Mouse (Mus musculus) CD4-positive, CD25-positive, alpha-beta regulatory T cell, adult 9 weeks (primary cell): Measurements from ENCODE around the gene Lypd1. TPM values are rescaled to one million over a fixed set of nuclear protein-coding genes. Genes with fewer than 3 reads are reported as not detected.

Source experiments
- polyA plus RNA-seq: library from polyadenylated mRNA; unstranded; fragments of 100-300 nt; shearing (Covaris generic); gene quantifications from one replicate; pipeline ENCODE4 v1.2.1, GENCODE M21; 2017

Lypd1 gene
- polyA plus RNA-seq = 0.26 TPM

GRCm38 (mm10) chr1:125912601-125913600 lies at the start of gene Lypd1:
Gene Lypd1, minus strand, starts transcription at chr1:125913101.

Other genes with a start within 250 kb of the Lypd1 start
- not detected for gene Gpr39, start 236.1 kb downstream of the Lypd1 start, polyA plus RNA-seq